Mouse (Mus musculus) liver, postnatal 0 days (tissue): ENCODE measurements around the gene Ncaph2.

ENCODE experiments used
- CTCF ChIP-seq: sonication (generic); IDR thresholded peaks from 2 replicates; pipeline ENCODE4 v1.5.1; 2016; ENCODE audit warnings: antibody characterized with exemption, low read depth
- EP300 ChIP-seq: IDR thresholded peaks from 2 replicates; pipeline ENCODE4 v1.6.1; 2016; ENCODE audit warnings: antibody characterized with exemption, low read depth, mild to moderate bottlenecking

DNA sequence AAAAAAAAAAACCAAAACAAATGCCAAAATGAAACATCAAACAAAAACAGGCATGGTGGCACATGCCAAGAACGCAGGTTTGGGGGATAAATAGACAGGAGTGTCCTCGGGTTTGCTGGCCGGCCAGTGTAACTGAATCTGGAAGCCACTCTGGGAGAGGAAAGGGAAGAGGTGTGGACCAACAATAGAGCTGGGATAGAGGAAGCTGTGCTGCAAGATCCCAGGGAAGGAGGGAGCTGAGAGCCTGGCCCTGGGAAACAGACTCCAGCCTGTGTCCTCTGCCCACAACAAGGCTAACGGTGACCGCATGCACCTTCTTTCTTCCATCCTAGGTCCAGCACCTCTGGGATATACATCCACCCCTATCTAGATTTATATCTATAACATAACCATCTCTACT is 5.1 kb upstream of the Ncaph2 start:
- TF ChIP-seq CTCF (no peak), EP300 (no peak)
